Mouse (Mus musculus) brown adipose tissue, adult 24 weeks (tissue): Measurements from ENCODE around the gene Trim3. TPM values are rescaled to one million over a fixed set of nuclear protein-coding genes. Genes with fewer than 3 reads are reported as not detected.
A peak's percentile ranks its signal among the peaks of the same experiment; 100 is the strongest.

ENCODE experiments used
- H3K27ac ChIP-seq: fragments of 200-500 bp; replicated peaks from 2 replicates; pipeline ENCODE4 v1.5.1; 2012; ENCODE audit warnings: low read depth, mild to moderate bottlenecking, low read length
- H3K4me1 ChIP-seq: fragments of 200-500 bp; 2 replicates; pipeline ENCODE4 v1.6.1; 2012; ENCODE audit warnings: low read length, mixed read lengths; ENCODE audit not compliant: control insufficient read depth, insufficient read depth, insufficient read length
- H3K4me3 ChIP-seq: fragments of 200-500 bp; 2 replicates; pipeline ENCODE4 v1.5.1; 2012; ENCODE audit warnings: low read depth, mild to moderate bottlenecking, low read length, moderate library complexity; ENCODE audit not compliant: insufficient read depth
- polyA plus RNA-seq: library from polyadenylated mRNA; stranded (reverse); fragments of >200 nt; gene quantifications from 2 replicates; pipeline ENCODE4 v1.2.4, GENCODE M21; 2012; ENCODE audit not compliant: missing spikeins, insufficient read depth, insufficient read length

Trim3 gene
- polyA plus RNA-seq, 1 experiment: 11.1 TPM

- Histone ChIP-seq H3K4me3 (peak overlapping the region; percentile 76; the same call in 1 of the 2 replicates), H3K27ac (no peak overlapping the region), H3K4me1 (0 out of 2 replicates have a peak, but pooled peaks cover 10% of the 10 kb centered on the region)
Observed at GRCm38 (mm10) chr7:105555571-105555970, 77.8 kb downstream of the Trim3 start.

Other genes with a start within 250 kb of the Trim3 start
- 13.1 and 14.5 TPM in 2 replicates for gene Fam160a2, start 233.5 kb downstream of the Trim3 start, polyA plus RNA-seq
- gene Cnga4, start 229.0 kb downstream of the Trim3 start, polyA plus RNA-seq: not detected in 2 replicates
- not detected in 2 replicates for gene Cckbr, start 207.8 kb downstream of the Trim3 start, polyA plus RNA-seq
- gene Cavin3, start 151.3 kb downstream of the Trim3 start, polyA plus RNA-seq: 26.8 and 32.1 TPM in 2 replicates
- 66.9 and 75.0 TPM in 2 replicates for gene Smpd1, start 79.2 kb downstream of the Trim3 start, polyA plus RNA-seq
- gene Apbb1, start 51.9 kb downstream of the Trim3 start, polyA plus RNA-seq: 4.7 and 5.9 TPM in 2 replicates
- gene Hpx, start 33.4 kb downstream of the Trim3 start, polyA plus RNA-seq: 2.8 TPM in 1 of 2 replicates, not detected in the other
- gene Timm10b, start 6.5 kb upstream of the Trim3 start, polyA plus RNA-seq: 161 and 175 TPM in 2 replicates
- 25.8 and 26.9 TPM in 2 replicates for gene Arfip2, start 6.8 kb upstream of the Trim3 start, polyA plus RNA-seq
- gene Gm45799, start 7.0 kb upstream of the Trim3 start, polyA plus RNA-seq: 3.1 and 6.7 TPM in 2 replicates
- gene Dnhd1, start 17.3 kb upstream of the Trim3 start, polyA plus RNA-seq: 1.6 and 1.9 TPM in 2 replicates
- gene Ilk, start 103.0 kb upstream of the Trim3 start, polyA plus RNA-seq: 72.1 and 106 TPM in 2 replicates
- 5.7 and 11.3 TPM in 2 replicates for gene Rrp8, start 103.8 kb upstream of the Trim3 start, polyA plus RNA-seq
- 146 and 163 TPM in 2 replicates for gene Taf10, start 110.8 kb upstream of the Trim3 start, polyA plus RNA-seq
- gene Tpp1, start 118.7 kb upstream of the Trim3 start, polyA plus RNA-seq: 64.0 and 83.2 TPM in 2 replicates
- gene Dchs1, start 154.1 kb upstream of the Trim3 start, polyA plus RNA-seq: 0.55 and 0.71 TPM in 2 replicates
- gene Mrpl17, start 177.5 kb upstream of the Trim3 start, polyA plus RNA-seq: 175 and 225 TPM in 2 replicates